Mouse (Mus musculus): ENCODE measurements at regions not wholly inside any gene's neighbourhood (a gene's known extent, or its start where the extent isn't known, plus 50 kb on each side); places are given as distances from the start of the nearest gene placed in this dataset.

- TF ChIP-seq TBP (conservative IDR thresholded peaks at IDR 0.05; ENCODE audit: low read depth, low read length) (peak; percentile 74; the same call in 1 of the 2 replicates), BHLHE40 (IDR thresholded peaks at IDR 0.05; ENCODE audit: low read depth, low read length) (peak; percentile 86), CHD1 (IDR thresholded peaks at IDR 0.05; ENCODE audit: low read depth, low read length) (no peak), EP300 (IDR thresholded peaks at IDR 0.05; ENCODE audit: low read length) (peak; percentile 99), JUN (IDR thresholded peaks at IDR 0.05; ENCODE audit: insufficient read depth, low read depth, low read length) (peak; percentile 83), RCOR1 (conservative IDR thresholded peaks at IDR 0.05; ENCODE audit: low read depth, low read length) (peak; percentile 74)
These were observed 155.0 kb upstream of the Fndc3a start (continued) for GRCm38 (mm10) chr14:72864792-72865191.

GRCm38 (mm10) chr14:72864130-72864529, 154.3 kb upstream of the Fndc3a start:
- H3K4me1 ChIP-seq (ENCODE audit: control insufficient read depth in 1 of 2, insufficient read depth in 2 of 2): peaks cover 16 to 41% of the 10 kb centered on the region in 2 experiments; a peak in 3 of 4 replicates
- dilution Hi-C loops (cut with MboI; ENCODE audit: extremely low pct_ligation_motif_present, extremely low pct_unique_long_range_greater_than_20kb, low sequenced_read_pairs): no loop called here
- no peaks in the 10 kb centered on the region for H3K79me2 ChIP-seq (replicated peaks; ENCODE audit: control insufficient read depth, extremely low read depth, insufficient read depth, poor library complexity, severe bottlenecking)
- peak overlapping the region; percentile 80 for H3K9ac ChIP-seq (ENCODE audit: insufficient read depth, low read depth)
- peak overlapping the region; percentile 55 for H3K4me2 ChIP-seq (ENCODE audit: insufficient read depth, low read depth, poor library complexity, severe bottlenecking)
- H3K4me3 ChIP-seq (replicated peaks in 1 of 3; ENCODE audit: low read depth in 2 of 3, low read length in 2 of 3, poor library complexity in 1 of 3): no peak overlapping the region
- in situ Hi-C loops (cut with MboI; ENCODE audit: low pct_ligation_motif_present, low pct_unique_long_range_greater_than_20kb, low sequenced_read_pairs): loop anchor here (5.0 kb wide), 1 partner anchor 52 kb away; no protein-coding TSS in a partner anchor
- H3K36me3 ChIP-seq (replicated peaks in 1 of 2; ENCODE audit: control insufficient read depth in 1 of 2, insufficient read depth in 1 of 2, low read length in 1 of 2): no peaks in the 10 kb centered on the region
- no peak for TF ChIP-seq CTCF (conservative IDR thresholded peaks at IDR 0.05 in 1 of 2, IDR thresholded peaks at IDR 0.05 in 1 of 2; ENCODE audit: low read depth in 2 of 2, low read length in 2 of 2)
- no peak for TF ChIP-seq HCFC1 (IDR thresholded peaks at IDR 0.05; ENCODE audit: low read depth, low read length)
- TF ChIP-seq POLR2A (IDR thresholded peaks at IDR 0.05; ENCODE audit: low read depth, low read length): peak; percentile 46
- peak; percentile 86; the same call in 1 of the 2 replicates for TF ChIP-seq MEF2A (IDR thresholded peaks at IDR 0.05; ENCODE audit: borderline replicate concordance, low read depth, low read length)
- 0 out of 2 replicates have a peak, but pooled peaks have one; percentile 21 for TF ChIP-seq RCOR1 (conservative IDR thresholded peaks at IDR 0.05; ENCODE audit: low read depth, low read length)
- peak; percentile 37 for TF ChIP-seq RAD21 (IDR thresholded peaks at IDR 0.05; ENCODE audit: low read depth, low read length)
- TF ChIP-seq POLR2AphosphoS2 (IDR thresholded peaks at IDR 0.05; ENCODE audit: low read depth, low read length): no peak
- TF ChIP-seq NRF1 (IDR thresholded peaks at IDR 0.05; ENCODE audit: low read depth, low read length): no peak
- TF ChIP-seq MAX (IDR thresholded peaks at IDR 0.05; ENCODE audit: low read length): 0 out of 2 replicates have a peak, but pooled peaks have one; percentile 35
- peak; percentile 83 for TF ChIP-seq JUN (IDR thresholded peaks at IDR 0.05; ENCODE audit: insufficient read depth, low read depth, low read length)
- TF ChIP-seq CHD2 (IDR thresholded peaks at IDR 0.05; ENCODE audit: low read length): peak; percentile 81
- no peak for TF ChIP-seq KAT2A (IDR thresholded peaks at IDR 0.05; ENCODE audit: insufficient replicate concordance, low read length)
- no peak for TF ChIP-seq ELF1 (IDR thresholded peaks at IDR 0.05; ENCODE audit: low read depth, low read length)
- no peak for TF ChIP-seq PAX5 (IDR thresholded peaks at IDR 0.05; ENCODE audit: low read length)
- peak; percentile 98 for TF ChIP-seq IRF4 (IDR thresholded peaks at IDR 0.05; ENCODE audit: low read depth, low read length)
- no peak for TF ChIP-seq GABPA (IDR thresholded peaks at IDR 0.05; ENCODE audit: insufficient replicate concordance, low read depth, low read length)
- TF ChIP-seq NELFE (IDR thresholded peaks at IDR 0.05; ENCODE audit: low read depth, low read length): no peak
- no peak for TF ChIP-seq MAZ (IDR thresholded peaks at IDR 0.05; ENCODE audit: low read depth, low read length)
- TF ChIP-seq TCF12 (IDR thresholded peaks at IDR 0.05; ENCODE audit: low read depth, low read length): peak; percentile 99
- peak; percentile 83 for TF ChIP-seq BHLHE40 (IDR thresholded peaks at IDR 0.05; ENCODE audit: low read depth, low read length)
- no peak for TF ChIP-seq ZNF384 (IDR thresholded peaks at IDR 0.05; ENCODE audit: low read depth, low read length)
- peak; percentile 97 for TF ChIP-seq EP300 (IDR thresholded peaks at IDR 0.05; ENCODE audit: low read length)
- peak; percentile 39; the same call in 1 of the 2 replicates for TF ChIP-seq MYC (IDR thresholded peaks at IDR 0.05; ENCODE audit: low read depth, low read length)
- no peak for TF ChIP-seq USF1 (IDR thresholded peaks at IDR 0.05; ENCODE audit: low read depth, low read length)
- no peak for TF ChIP-seq ZKSCAN1 (IDR thresholded peaks at IDR 0.05; ENCODE audit: borderline replicate concordance, low read depth, low read length)
- TF ChIP-seq USF2 (conservative IDR thresholded peaks at IDR 0.05; ENCODE audit: low read depth, low read length): no peak
- TF ChIP-seq ZC3H11A (IDR thresholded peaks at IDR 0.05; ENCODE audit: low read depth, low read length): no peak
- peak; percentile 96 for TF ChIP-seq ETS1 (conservative IDR thresholded peaks at IDR 0.05; ENCODE audit: low read depth, low read length)
- TF ChIP-seq JUND (conservative IDR thresholded peaks at IDR 0.05; ENCODE audit: low read depth, low read length): peak; percentile 86
- no peak for TF ChIP-seq ZMIZ1 (IDR thresholded peaks at IDR 0.05; ENCODE audit: low read depth, low read length)
- no peak for TF ChIP-seq CHD1 (IDR thresholded peaks at IDR 0.05; ENCODE audit: low read depth, low read length)
- TF ChIP-seq UBTF (IDR thresholded peaks at IDR 0.05; ENCODE audit: low read depth, low read length): no peak
- TF ChIP-seq E2F4 (IDR thresholded peaks at IDR 0.05; ENCODE audit: insufficient replicate concordance, low read depth, low read length): no peak
- TF ChIP-seq MAFK (IDR thresholded peaks at IDR 0.05; ENCODE audit: insufficient replicate concordance, low read length): no peak; the same call in 1 of the 2 replicates
- peak; percentile 37; the same call in 1 of the 2 replicates for TF ChIP-seq SMC3 (IDR thresholded peaks at IDR 0.05; ENCODE audit: low read depth, low read length)
- no peak for TF ChIP-seq TBP (conservative IDR thresholded peaks at IDR 0.05; ENCODE audit: low read depth, low read length)
- peak overlapping the region; percentile 99 for H3K27ac ChIP-seq (ENCODE audit: insufficient read depth, low read depth)
- H3K9me3 ChIP-seq (replicated peaks; ENCODE audit: low read length): peaks cover 4% of the 10 kb centered on the region
- no peaks in the 10 kb centered on the region for H3K27me3 ChIP-seq (replicated peaks)
- peak; percentile 89 for DNase-seq (ENCODE audit: extremely low read depth)
